Mouse (Mus musculus): ENCODE measurements around the gene Gipc3. TPM values are rescaled to one million over a fixed set of nuclear protein-coding genes. Genes with fewer than 3 reads are reported as not detected.

Gene Gipc3
- polyA plus RNA-seq, 2 experiments = 0.06 to 0.09 TPM

- Histone ChIP-seq H3K27ac (replicated peaks; ENCODE audit: low read depth, low read length) (peak within 1 kb of the TSS; percentile 78), H3K4me2 (replicated peaks; ENCODE audit: low read depth, low read length, severe bottlenecking) (peak within 1 kb of the TSS; percentile 86), H3K27me3 (ENCODE audit: control insufficient read depth, insufficient read depth, low read length) (no peaks in the 10 kb centered on the region), H3K36me3 (ENCODE audit: control insufficient read depth, insufficient read depth, low read length) (peaks cover 34% of the 10 kb centered on the region), H3K4me1 (ENCODE audit: control insufficient read depth, insufficient read depth, low read length) (peaks cover 8% of the 10 kb centered on the region), H3K9me3 (ENCODE audit: control insufficient read depth, low read length) (no peaks in the 10 kb centered on the region), H3K4me3 (replicated peaks; ENCODE audit: low read length) (peak within 1 kb of the TSS; percentile 94), H3K9ac (ENCODE audit: low read depth, low read length, severe bottlenecking) (peak within 1 kb of the TSS; percentile 84)
- peak; percentile 84; the same call in 1 of the 2 replicates for TF ChIP-seq POLR2A (IDR thresholded peaks at IDR 0.05; ENCODE audit: borderline replicate concordance, extremely low read depth, insufficient read depth, insufficient read length)
- WGBS = 6% methylated on average over 52 of the region's 54 CpGs
- peak; percentile 93 for ATAC-seq (ENCODE audit: low FRiP score, low read depth)
- peak; percentile 98 for DNase-seq (ENCODE audit: low spot score)
Measured at GRCm38 (mm10) chr10:81383802-81384604, 40.9 kb upstream of the Gipc3 start, which contains the start of the genes Dohh and Gm48551. TSS of gene Dohh (plus strand) at chr10:81384428. TSS of gene Gm48551 (plus strand) at chr10:81384466.

DNA sequence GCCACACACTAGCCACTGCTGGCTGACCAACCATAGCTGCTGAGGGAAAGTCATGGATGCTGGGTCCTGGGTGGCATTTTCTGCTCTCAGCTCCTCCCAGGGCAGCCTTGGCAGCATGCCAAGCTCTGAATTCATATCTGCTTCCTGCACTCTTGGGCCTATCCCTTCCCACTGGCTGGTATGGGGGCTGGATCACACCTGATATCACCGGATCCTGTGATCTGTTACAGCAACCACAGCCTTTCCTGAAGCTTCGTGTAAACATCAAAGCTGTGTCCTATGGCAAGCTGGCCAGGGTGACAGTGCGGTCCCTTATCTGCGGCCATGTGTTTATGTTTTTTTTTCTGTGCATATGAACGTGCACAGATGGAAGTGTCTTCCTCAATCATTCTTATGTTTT is 39.0 kb upstream of the Gipc3 start:
- 80% methylated on average over 5 of the region's 5 CpGs for WGBS
- H3K4me3 ChIP-seq (replicated peaks; ENCODE audit: low read length) = no peak overlapping the region
- H3K9me3 ChIP-seq (ENCODE audit: control insufficient read depth, low read length) = no peaks in the 10 kb centered on the region
- peaks cover 14% of the 10 kb centered on the region for H3K4me1 ChIP-seq (ENCODE audit: control insufficient read depth, insufficient read depth, low read length)
- ATAC-seq (ENCODE audit: low FRiP score, low read depth) (no peak), DNase-seq (ENCODE audit: low spot score) (no peak)
- no peak overlapping the region for H3K27ac ChIP-seq (replicated peaks; ENCODE audit: low read depth, low read length)
- no peak overlapping the region for H3K4me2 ChIP-seq (replicated peaks; ENCODE audit: low read depth, low read length, severe bottlenecking)
- no peak overlapping the region for H3K9ac ChIP-seq (ENCODE audit: low read depth, low read length, severe bottlenecking)
- no peak for TF ChIP-seq POLR2A (IDR thresholded peaks at IDR 0.05; ENCODE audit: borderline replicate concordance, extremely low read depth, insufficient read depth, insufficient read length)
- peaks cover 15% of the 10 kb centered on the region for H3K36me3 ChIP-seq (ENCODE audit: control insufficient read depth, insufficient read depth, low read length)
- H3K27me3 ChIP-seq (ENCODE audit: control insufficient read depth, insufficient read depth, low read length) = no peaks in the 10 kb centered on the region

DNA sequence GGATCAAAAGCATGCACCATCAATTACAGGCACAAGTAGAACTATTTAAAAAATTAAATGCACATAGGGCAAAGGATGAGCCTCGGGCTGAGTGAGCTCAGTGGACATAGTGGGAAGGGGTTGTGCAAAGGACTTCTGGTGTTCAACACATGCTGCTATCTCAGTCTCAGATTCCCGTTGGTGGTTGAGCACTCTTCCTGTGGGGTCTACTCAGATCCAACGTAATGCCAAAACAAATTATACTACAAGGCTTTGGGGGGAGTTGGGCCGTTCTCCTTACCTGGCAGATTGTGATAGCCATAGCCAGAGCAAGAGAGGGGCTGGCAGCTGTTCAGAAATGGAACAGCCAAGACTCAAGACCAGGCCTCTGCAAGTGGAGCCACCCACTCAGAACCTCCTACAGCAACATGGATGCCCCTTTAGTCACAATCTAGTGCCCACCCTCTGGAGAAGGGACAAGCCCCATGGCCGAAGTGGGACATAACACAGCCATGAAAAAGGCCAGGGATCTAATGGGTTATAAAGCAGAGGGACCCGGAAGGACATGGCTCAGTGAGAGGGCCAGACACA is 36.8 kb upstream of the Gipc3 start:
- no peak for TF ChIP-seq POLR2A (IDR thresholded peaks at IDR 0.05; ENCODE audit: borderline replicate concordance, extremely low read depth, insufficient read depth, insufficient read length)
- no peaks in the 10 kb centered on the region for H3K9me3 ChIP-seq (ENCODE audit: control insufficient read depth, low read length)
- H3K4me2 ChIP-seq (replicated peaks; ENCODE audit: low read depth, low read length, severe bottlenecking) = no peak overlapping the region
- peaks cover 16% of the 10 kb centered on the region for H3K4me1 ChIP-seq (ENCODE audit: control insufficient read depth, insufficient read depth, low read length)
- WGBS = 90% methylated on average over 6 of the region's 6 CpGs
- no peak overlapping the region for H3K9ac ChIP-seq (ENCODE audit: low read depth, low read length, severe bottlenecking)
- no peak overlapping the region for H3K27ac ChIP-seq (replicated peaks; ENCODE audit: low read depth, low read length)
- no peak overlapping the region for H3K4me3 ChIP-seq (replicated peaks; ENCODE audit: low read length)
- DNase-seq (ENCODE audit: low spot score) (no peak), ATAC-seq (ENCODE audit: low FRiP score, low read depth) (no peak)
- peaks cover 7% of the 10 kb centered on the region for H3K36me3 ChIP-seq (ENCODE audit: control insufficient read depth, insufficient read depth, low read length)
- no peaks in the 10 kb centered on the region for H3K27me3 ChIP-seq (ENCODE audit: control insufficient read depth, insufficient read depth, low read length)

- Histone ChIP-seq H3K4me2 (replicated peaks; ENCODE audit: low read depth, low read length, severe bottlenecking) (peak overlapping the region; percentile 59), H3K27me3 (ENCODE audit: control insufficient read depth, insufficient read depth, low read length) (no peaks in the 10 kb centered on the region), H3K4me3 (replicated peaks; ENCODE audit: low read length) (peak overlapping the region; percentile 49), H3K27ac (replicated peaks; ENCODE audit: low read depth, low read length) (peak overlapping the region; percentile 55; the same call in 1 of the 2 replicates), H3K4me1 (ENCODE audit: control insufficient read depth, insufficient read depth, low read length) (peaks cover 15% of the 10 kb centered on the region), H3K9ac (ENCODE audit: low read depth, low read length, severe bottlenecking) (peak overlapping the region; percentile 44), H3K36me3 (ENCODE audit: control insufficient read depth, insufficient read depth, low read length) (peaks cover 9% of the 10 kb centered on the region), H3K9me3 (ENCODE audit: control insufficient read depth, low read length) (no peaks in the 10 kb centered on the region)
- no peak for TF ChIP-seq POLR2A (IDR thresholded peaks at IDR 0.05; ENCODE audit: borderline replicate concordance, extremely low read depth, insufficient read depth, insufficient read length)
- no peak for ATAC-seq (ENCODE audit: low FRiP score, low read depth)
- no peak for DNase-seq (ENCODE audit: low spot score)
- whole genome bisulfite sequencing = 62% methylated on average over 3 of the region's 3 CpGs
Measured at GRCm38 (mm10) chr10:81379183-81379553, 36.1 kb upstream of the Gipc3 start.

DNA sequence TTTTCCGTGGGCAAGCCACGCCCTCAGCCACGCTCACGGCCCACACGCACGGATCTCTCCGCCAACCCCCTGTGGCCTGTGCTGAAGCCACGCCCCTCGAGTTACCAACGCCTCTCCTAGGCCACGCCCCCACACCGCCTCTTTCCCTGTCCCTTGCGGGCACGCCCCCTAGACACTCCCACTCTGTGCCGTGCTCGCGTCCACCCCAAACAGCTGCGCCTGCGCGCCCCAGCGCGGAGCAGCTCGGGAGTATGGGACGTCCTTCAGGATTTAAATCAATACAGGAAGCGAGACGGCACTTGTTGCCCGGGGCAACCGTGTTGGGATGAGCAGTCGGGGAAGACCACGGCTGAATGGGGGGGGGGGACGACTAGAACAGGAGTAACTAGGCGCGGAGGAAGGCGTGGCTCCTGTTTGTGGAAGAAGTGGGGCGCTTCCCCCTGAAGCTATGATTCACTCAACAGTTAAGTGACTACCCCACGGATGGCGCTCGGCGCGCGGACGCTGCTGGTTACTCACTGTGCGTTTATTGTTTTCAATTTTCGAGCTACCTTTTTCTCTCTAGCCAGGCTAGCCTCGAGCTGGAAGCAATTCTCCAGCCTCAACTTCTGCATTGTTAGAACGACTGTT is 35.6 kb upstream of the Gipc3 start:
- Histone ChIP-seq H3K36me3 (ENCODE audit: control insufficient read depth, insufficient read depth, low read length) (peaks cover 14% of the 10 kb centered on the region), H3K4me2 (replicated peaks; ENCODE audit: low read depth, low read length, severe bottlenecking) (peak overlapping the region; percentile 85), H3K27ac (replicated peaks; ENCODE audit: low read depth, low read length) (peak overlapping the region; percentile 55; the same call in 1 of the 2 replicates), H3K4me3 (replicated peaks; ENCODE audit: low read length) (peak overlapping the region; percentile 89), H3K9me3 (ENCODE audit: control insufficient read depth, low read length) (no peaks in the 10 kb centered on the region), H3K4me1 (ENCODE audit: control insufficient read depth, insufficient read depth, low read length) (peaks cover 15% of the 10 kb centered on the region), H3K27me3 (ENCODE audit: control insufficient read depth, insufficient read depth, low read length) (no peaks in the 10 kb centered on the region), H3K9ac (ENCODE audit: low read depth, low read length, severe bottlenecking) (peak overlapping the region; percentile 89)
- WGBS = under 1% methylated on average over 41 of the region's 46 CpGs
- peak; percentile 100 for DNase-seq (ENCODE audit: low spot score)
- ATAC-seq (ENCODE audit: low FRiP score, low read depth) = peak; percentile 95
- 0 out of 2 replicates have a peak, but pooled peaks have one; percentile 52 for TF ChIP-seq POLR2A (IDR thresholded peaks at IDR 0.05; ENCODE audit: borderline replicate concordance, extremely low read depth, insufficient read depth, insufficient read length)
